Mouse (Mus musculus) cortical plate, adult 2 months (tissue): ENCODE data around the gene Sumo1. TPM values are rescaled to one million over a fixed set of nuclear protein-coding genes. Genes with fewer than 3 reads are reported as not detected.

Source experiments
- H3K27ac ChIP-seq: fragments of 200-500 bp; 2 replicates; pipeline ENCODE4 v1.5.1; 2012; ENCODE audit warnings: low read length, control low read depth, inconsistent platforms; ENCODE audit not compliant: insufficient read depth
- H3K4me1 ChIP-seq: fragments of 200-500 bp; 2 replicates; pipeline ENCODE4 v1.6.1; 2011; ENCODE audit warnings: low read length; ENCODE audit not compliant: control insufficient read depth, insufficient read depth
- H3K4me3 ChIP-seq: fragments of 200-500 bp; 2 replicates; pipeline ENCODE4 v1.5.1; 2011; ENCODE audit warnings: mild to moderate bottlenecking, low read length, control low read depth; ENCODE audit not compliant: insufficient read depth
- CTCF ChIP-seq: fragments of 200-500 bp; IDR thresholded peaks from 2 replicates; pipeline ENCODE4 v1.5.1; 2011; ENCODE audit warnings: mild to moderate bottlenecking, control low read depth, low read length; ENCODE audit not compliant: insufficient read depth; ENCODE audit errors: extremely low read depth
- POLR2A ChIP-seq: fragments of 200-500 bp; IDR thresholded peaks from 2 replicates; pipeline ENCODE4 v1.6.1; 2011; ENCODE audit warnings: mild to moderate bottlenecking, low read length, control low read depth; ENCODE audit not compliant: insufficient read depth; ENCODE audit errors: extremely low read depth
- polyA plus RNA-seq: library from polyadenylated mRNA; depleted of rRNA; stranded (reverse); fragments of >200 nt; gene quantifications from 2 replicates; pipeline ENCODE4 v1.2.3, GENCODE M21; 2012

The Sumo1 gene
- polyA plus RNA-seq, 1 experiment: 113 TPM

DNA sequence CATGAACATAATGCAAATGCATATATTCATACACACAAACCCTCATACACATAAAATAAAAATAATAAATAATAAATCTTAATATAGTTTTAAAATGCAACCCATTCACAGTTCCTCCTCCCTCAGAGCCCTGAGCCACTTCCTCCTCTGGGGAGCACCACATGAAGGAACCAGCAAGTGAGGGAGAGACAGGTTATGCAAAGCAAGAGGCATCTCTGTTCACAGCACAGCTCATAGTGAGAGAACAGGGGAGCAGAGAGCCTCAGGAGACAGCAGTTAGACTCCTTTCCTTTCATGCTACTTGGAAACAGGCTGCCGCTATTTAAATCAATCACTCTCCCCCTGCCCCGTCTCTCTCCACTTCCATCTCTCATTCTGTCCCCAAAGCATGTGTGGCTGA, 107.1 kb downstream of the Sumo1 start:
- H3K4me3 ChIP-seq: no peak overlapping the region
- H3K27ac ChIP-seq: no peak overlapping the region
- TF ChIP-seq CTCF: no peak
- no peak for TF ChIP-seq POLR2A
- peaks cover 5% of the 10 kb centered on the region for H3K4me1 ChIP-seq

DNA sequence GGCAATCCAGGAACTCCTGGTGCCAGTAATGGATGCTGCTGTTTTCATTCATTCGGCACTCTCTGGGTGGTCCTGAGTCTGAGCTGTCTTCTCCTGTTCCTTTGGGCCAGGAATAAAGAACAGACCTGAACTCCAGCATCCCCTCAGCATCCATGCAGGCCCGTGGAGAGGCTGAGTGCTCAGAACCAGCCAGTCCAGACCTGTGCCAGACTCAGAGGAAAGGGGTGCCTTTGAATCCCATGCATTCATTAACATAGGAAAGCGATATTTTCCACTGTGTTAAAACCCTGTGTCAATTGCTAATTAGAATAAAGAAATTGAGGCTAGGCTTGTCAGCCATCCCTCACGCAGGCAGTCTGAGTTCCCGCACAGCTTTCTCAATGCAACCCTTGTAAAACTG, 116.9 kb downstream of the Sumo1 start:
- no peak overlapping the region for H3K4me3 ChIP-seq
- TF ChIP-seq POLR2A: no peak
- no peak for TF ChIP-seq CTCF
- H3K4me1 ChIP-seq: no peaks in the 10 kb centered on the region
- H3K27ac ChIP-seq: no peak overlapping the region

DNA sequence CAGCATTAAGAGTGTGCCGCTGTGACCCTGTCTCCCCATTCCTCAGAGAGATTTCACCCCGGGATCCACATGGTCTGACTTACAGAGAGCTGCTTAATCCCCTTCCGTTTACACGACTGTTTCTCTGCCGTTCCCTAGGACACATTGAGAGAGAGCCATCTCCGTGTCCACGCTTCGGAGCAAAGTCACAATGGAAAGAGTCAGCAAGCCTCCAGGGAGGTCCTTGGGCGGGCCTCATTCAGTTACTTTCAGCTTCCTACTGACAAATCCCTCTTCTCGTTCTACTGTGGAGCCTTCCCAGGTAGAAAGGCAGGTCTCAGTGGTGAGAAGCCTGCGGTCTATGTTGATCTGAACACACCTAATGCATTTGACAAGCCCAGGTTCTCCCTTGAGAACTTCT, 119.6 kb downstream of the Sumo1 start:
- no peak overlapping the region for H3K4me3 ChIP-seq
- no peaks in the 10 kb centered on the region for H3K4me1 ChIP-seq
- no peak overlapping the region for H3K27ac ChIP-seq
- TF ChIP-seq CTCF (no peak), POLR2A (no peak)

DNA sequence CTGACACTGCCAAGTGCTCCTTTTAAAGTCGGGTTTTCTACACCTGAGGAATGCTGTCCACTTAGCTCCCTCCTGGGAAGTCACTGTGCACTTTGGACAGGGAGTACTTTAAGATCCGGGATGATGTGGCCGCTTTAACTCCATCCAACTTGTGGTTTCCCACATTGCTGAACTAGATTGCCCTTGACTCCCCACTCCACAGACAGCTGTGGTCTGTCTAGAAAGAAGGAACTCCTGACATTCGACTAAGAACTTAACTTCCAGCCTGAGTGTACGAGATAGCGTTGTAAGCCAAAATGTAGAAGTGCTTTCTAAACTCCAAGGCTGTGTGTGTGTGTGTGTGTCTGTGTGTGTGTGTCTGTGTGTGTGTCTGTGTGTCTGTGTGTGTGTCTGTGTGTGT, 120.4 kb downstream of the Sumo1 start:
- TF ChIP-seq CTCF (no peak), POLR2A (no peak)
- no peaks in the 10 kb centered on the region for H3K4me1 ChIP-seq
- H3K4me3 ChIP-seq: no peak overlapping the region
- no peak overlapping the region for H3K27ac ChIP-seq

DNA sequence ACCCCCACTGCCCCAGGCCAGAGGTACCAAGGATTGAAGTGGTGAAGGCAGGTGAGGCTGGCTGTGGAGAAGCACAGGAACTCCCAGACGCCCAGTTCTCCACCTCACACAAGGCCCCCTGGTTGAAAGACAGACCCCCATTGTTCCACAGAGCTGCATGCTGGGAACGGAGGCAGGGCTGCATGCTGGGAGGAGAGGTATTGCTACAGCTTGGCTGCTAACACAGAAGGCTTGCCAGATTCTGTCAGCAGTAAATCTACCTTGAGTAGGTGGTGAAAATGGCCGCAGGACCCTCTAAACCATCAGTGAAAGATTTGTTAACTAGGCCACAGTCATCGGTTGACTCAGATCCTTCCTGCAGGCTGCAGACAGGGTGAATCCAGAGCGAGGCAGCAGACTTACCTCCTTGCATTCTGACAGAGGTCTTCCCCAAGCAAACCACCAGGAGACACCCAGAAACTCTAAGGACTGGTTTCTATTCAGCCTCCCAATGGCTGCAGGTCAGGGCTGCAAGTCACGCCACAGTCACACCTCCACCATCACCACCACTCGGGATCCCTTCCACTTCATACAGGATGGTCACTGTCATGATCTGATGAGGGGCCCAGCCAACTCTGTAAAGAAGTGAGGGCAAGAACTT, 121.5 kb downstream of the Sumo1 start:
- TF ChIP-seq POLR2A: no peak
- TF ChIP-seq CTCF: no peak
- H3K4me3 ChIP-seq: no peak overlapping the region
- H3K4me1 ChIP-seq: no peaks in the 10 kb centered on the region
- H3K27ac ChIP-seq: no peak overlapping the region

DNA sequence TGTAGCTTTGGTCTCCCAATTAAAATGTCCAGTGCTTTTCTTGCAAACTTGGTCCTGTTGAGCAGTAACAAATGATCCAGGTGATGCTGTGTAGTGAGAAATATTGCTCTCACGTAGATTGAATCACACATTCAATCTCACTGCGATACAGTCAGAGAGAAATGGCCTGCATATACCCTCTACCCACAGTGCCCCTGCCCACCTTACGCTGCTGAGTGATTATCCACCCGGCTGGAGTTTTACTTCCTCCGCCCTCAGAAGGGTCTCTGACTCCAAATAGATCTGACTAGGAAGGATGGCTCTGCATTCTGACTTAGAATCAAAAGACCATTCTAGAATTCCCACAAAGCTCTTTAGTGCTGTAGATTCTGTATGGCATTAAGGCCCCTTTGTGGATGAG, 122.1 kb downstream of the Sumo1 start:
- no peak for TF ChIP-seq CTCF
- TF ChIP-seq POLR2A: no peak
- Histone ChIP-seq H3K4me3 (no peak overlapping the region), H3K27ac (no peak overlapping the region), H3K4me1 (no peaks in the 10 kb centered on the region)

DNA sequence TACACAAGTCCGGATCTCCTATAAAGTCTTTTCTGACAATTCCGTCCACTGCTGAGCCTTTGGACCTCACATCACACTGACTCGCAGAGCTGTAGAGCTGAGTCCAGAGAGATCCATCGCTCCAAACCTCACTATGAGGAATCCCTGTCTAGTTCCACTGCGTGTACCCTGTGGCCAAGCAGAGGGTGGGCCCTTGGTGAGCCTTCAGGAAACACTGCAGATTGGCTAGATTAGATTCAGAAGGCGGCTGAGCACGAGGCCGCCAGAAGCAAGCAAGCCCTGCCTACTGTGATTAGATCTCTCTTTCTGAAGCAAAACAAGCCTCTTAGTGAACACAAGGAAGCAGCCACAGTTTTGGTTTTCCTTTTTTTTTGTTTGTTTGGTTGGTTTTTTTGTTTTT, 126.7 kb downstream of the Sumo1 start:
- H3K27ac ChIP-seq: no peak overlapping the region
- no peaks in the 10 kb centered on the region for H3K4me1 ChIP-seq
- no peak overlapping the region for H3K4me3 ChIP-seq
- TF ChIP-seq POLR2A: no peak
- TF ChIP-seq CTCF: no peak

DNA sequence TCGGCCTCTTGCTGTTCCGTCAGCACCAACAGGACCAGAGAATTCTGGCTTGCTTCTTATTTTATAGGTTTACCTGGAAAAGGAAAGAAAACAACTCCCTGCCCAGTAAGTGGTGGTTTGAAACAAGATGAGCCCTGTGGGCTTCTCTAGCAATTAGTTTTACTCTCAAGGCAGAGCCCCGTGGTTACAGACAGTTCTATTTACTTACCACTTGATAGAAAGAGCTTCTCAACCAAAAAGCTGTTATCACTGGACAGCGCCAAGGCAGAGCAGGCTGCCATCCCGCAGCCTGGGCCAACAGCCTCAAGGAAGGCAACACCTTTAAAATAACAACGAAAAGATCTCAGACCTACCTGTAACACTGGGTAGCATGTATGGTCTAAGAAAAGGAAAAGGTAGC, 128.4 kb downstream of the Sumo1 start:
- Histone ChIP-seq H3K4me1 (no peaks in the 10 kb centered on the region), H3K27ac (no peak overlapping the region), H3K4me3 (no peak overlapping the region)
- no peak for TF ChIP-seq POLR2A
- no peak for TF ChIP-seq CTCF

DNA sequence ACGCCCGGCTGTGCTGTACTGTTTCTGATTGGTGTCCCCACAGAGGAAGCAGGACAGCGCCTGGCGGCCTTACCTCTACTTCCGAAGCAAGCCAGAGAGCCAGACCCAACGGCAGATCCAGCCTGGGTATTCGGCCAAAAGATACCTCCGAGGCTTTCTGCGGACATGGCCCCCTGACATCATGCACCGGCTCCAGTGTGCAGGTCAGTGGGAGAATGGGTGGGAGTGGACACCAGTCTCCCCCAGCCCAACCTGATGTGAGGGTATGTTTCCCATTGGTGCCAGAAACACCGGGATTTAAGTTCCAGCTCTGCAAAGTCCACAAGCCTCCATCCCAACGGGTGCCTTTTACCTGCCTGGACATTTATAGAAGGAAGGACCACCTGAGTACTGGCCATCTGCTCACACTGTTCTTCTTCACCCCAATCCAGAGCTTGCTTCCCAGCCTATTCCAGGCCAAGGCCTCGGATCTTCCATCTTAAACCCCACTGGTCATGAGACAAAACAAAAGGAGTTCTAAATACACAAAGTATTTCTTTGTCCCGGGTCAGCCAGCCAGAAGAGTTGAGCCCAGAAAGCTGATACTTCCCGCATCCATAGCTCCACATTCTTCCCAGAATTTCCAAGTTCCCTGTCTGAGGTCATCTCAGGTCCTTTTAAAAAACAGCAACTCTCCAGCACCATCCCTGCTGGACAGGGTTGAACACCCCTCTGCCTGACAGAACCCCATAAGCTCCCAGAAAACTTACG, 129.2 kb downstream of the Sumo1 start:
- Histone ChIP-seq H3K4me1 (no peaks in the 10 kb centered on the region), H3K27ac (no peak overlapping the region)
- no peak for TF ChIP-seq CTCF
- no peak for TF ChIP-seq POLR2A

DNA sequence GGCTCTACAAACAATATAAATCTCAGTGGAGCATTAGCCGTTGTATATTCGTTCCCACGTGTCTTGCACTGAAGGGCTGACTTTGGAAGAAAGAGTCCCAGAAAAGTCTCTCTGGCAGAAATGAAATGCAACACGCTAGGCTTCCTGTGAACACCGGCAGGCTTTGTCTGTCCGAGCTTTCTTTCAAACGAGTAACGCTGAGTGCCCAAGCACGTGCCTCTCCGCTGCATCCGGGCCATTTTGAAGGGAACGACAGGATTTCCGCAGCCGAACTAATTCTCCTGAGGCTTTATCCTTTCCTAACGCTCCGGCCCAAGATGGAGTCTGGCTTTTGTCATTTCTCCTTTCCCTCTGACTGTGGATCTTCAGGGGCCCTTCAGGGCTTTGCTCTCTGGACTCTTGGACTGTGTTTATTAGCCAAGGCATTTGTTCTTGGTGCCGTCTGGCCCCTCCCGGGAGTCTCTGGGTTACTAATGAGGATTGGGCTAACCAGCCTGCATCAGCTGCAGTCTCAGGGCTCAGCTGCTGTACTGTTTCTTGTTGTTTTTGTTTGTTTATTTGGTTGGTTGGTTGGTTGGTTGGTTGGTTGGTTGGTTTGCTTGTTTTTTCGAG, 130.0 kb downstream of the Sumo1 start:
- Histone ChIP-seq H3K27ac (no peak overlapping the region), H3K4me3 (no peak overlapping the region), H3K4me1 (no peaks in the 10 kb centered on the region)
- TF ChIP-seq CTCF (no peak), POLR2A (no peak)

More for the DNA sequence above, 129.2 kb downstream of the Sumo1 start:
- H3K4me3 ChIP-seq: no peak overlapping the region
